Mouse (Mus musculus) ES-E14 (cell line): ENCODE results near the gene Mrps16.

Experiments used
- CHD2 ChIP-seq: IDR thresholded peaks from 2 replicates; pipeline ENCODE4 v1.6.1; 2014; ENCODE audit warnings: mild to moderate bottlenecking, low read depth, low read length, inconsistent platforms
- HCFC1 ChIP-seq: IDR thresholded peaks from 2 replicates; pipeline ENCODE4 v1.6.1; 2012; ENCODE audit warnings: low read length, inconsistent platforms, borderline replicate concordance; ENCODE audit not compliant: insufficient read depth
- MAFK ChIP-seq: IDR thresholded peaks from 2 replicates; pipeline ENCODE4 v1.6.1; 2014; ENCODE audit warnings: mild to moderate bottlenecking, low read depth, low read length, inconsistent platforms; ENCODE audit not compliant: insufficient read depth
- ZC3H11A ChIP-seq: IDR thresholded peaks from 2 replicates; pipeline ENCODE4 v1.6.1; 2012; ENCODE audit warnings: low read depth, mild to moderate bottlenecking, inconsistent platforms, low read length, borderline replicate concordance
- ZNF384 ChIP-seq: IDR thresholded peaks from 2 replicates; pipeline ENCODE4 v1.6.1; 2012; ENCODE audit warnings: low read depth, low read length, inconsistent platforms

GRCm38 (mm10) chr14:20436976-20437375 lies 43.5 kb upstream of the Mrps16 start:
- TF ChIP-seq MAFK (no peak), CHD2 (no peak), HCFC1 (no peak), ZC3H11A (no peak), ZNF384 (no peak)
